Mouse (Mus musculus): Measurements from ENCODE around the gene Hba-a1. TPM values are rescaled to one million over a fixed set of nuclear protein-coding genes. Genes with fewer than 3 reads are reported as not detected.

The Hba-a1 gene
- polyA plus RNA-seq, 1 experiment from 2014 or later = 2,164 TPM

- DNase-seq (ENCODE audit: low spot score) = no peak
- WGBS = 76% methylated on average over 5 of the region's 5 CpGs
These were observed 48.5 kb downstream of the Hba-a1 start for GRCm38 (mm10) chr11:32331861-32332260.

GRCm38 (mm10) chr11:32333235-32333634, 49.9 kb downstream of the Hba-a1 start:
- no peak overlapping the region for H3K4me2 ChIP-seq (ENCODE audit: low read depth, severe bottlenecking)
- DNase-seq (ENCODE audit: low spot score) = no peak
- no peaks in the 10 kb centered on the region for H3K4me1 ChIP-seq (ENCODE audit: control insufficient read depth, insufficient read depth, low read length)
- no peak overlapping the region for H3K9ac ChIP-seq (ENCODE audit: low read length)
- H3K36me3 ChIP-seq (ENCODE audit: control insufficient read depth, insufficient read depth, low read length) = no peaks in the 10 kb centered on the region
- H3K9me3 ChIP-seq (ENCODE audit: control insufficient read depth, low read length) = no peaks in the 10 kb centered on the region
- no peaks in the 10 kb centered on the region for H3K27me3 ChIP-seq (ENCODE audit: control insufficient read depth, insufficient read depth, low read length)
- 77% methylated on average over 2 of the region's 2 CpGs for WGBS
- no peak for ATAC-seq (ENCODE audit: insufficient number of reproducible peaks, low FRiP score, low TSS enrichment, low read depth)
- H3K4me3 ChIP-seq (ENCODE audit: low read depth, low read length) = no peak overlapping the region
- H3K27ac ChIP-seq (replicated peaks; ENCODE audit: low read depth, low read length) = no peak overlapping the region

More at GRCm38 (mm10) chr11:32331861-32332260, 48.5 kb downstream of the Hba-a1 start:
- Histone ChIP-seq H3K4me2 (ENCODE audit: low read depth, severe bottlenecking) (no peak overlapping the region), H3K9ac (ENCODE audit: low read length) (no peak overlapping the region), H3K4me3 (ENCODE audit: low read depth, low read length) (no peak overlapping the region), H3K27me3 (ENCODE audit: control insufficient read depth, insufficient read depth, low read length) (no peaks in the 10 kb centered on the region), H3K36me3 (ENCODE audit: control insufficient read depth, insufficient read depth, low read length) (no peaks in the 10 kb centered on the region), H3K4me1 (ENCODE audit: control insufficient read depth, insufficient read depth, low read length) (no peaks in the 10 kb centered on the region), H3K9me3 (ENCODE audit: control insufficient read depth, low read length) (no peaks in the 10 kb centered on the region), H3K27ac (replicated peaks; ENCODE audit: low read depth, low read length) (no peak overlapping the region)
- no peak for ATAC-seq (ENCODE audit: insufficient number of reproducible peaks, low FRiP score, low TSS enrichment, low read depth)

Other genes starting within 250 kb of the Hba-a1 start
- gene Il9r, start 83.2 kb upstream of the Hba-a1 start, polyA plus RNA-seq (2014; fragmentation: Nextera tagmentation; extraction: Ambion mirVana) = not detected in 2 replicates
- 106 and 108 TPM in 2 replicates for gene Snrnp25, start 78.1 kb upstream of the Hba-a1 start, polyA plus RNA-seq (2014; fragmentation: Nextera tagmentation; extraction: Ambion mirVana)
- gene Rhbdf1, start 61.2 kb upstream of the Hba-a1 start, polyA plus RNA-seq (2014; fragmentation: Nextera tagmentation; extraction: Ambion mirVana) = 23.0 and 23.1 TPM in 2 replicates
- gene Mpg, start 57.0 kb upstream of the Hba-a1 start, polyA plus RNA-seq (2014; fragmentation: Nextera tagmentation; extraction: Ambion mirVana) = 37.8 and 39.9 TPM in 2 replicates
- gene Nprl3, start 15.8 kb upstream of the Hba-a1 start, polyA plus RNA-seq (2014; fragmentation: Nextera tagmentation; extraction: Ambion mirVana) = 30.6 and 42.0 TPM in 2 replicates
- 2,383 and 2,443 TPM in 2 replicates for gene Hba-x, start 7.1 kb upstream of the Hba-a1 start, polyA plus RNA-seq (2014; fragmentation: Nextera tagmentation; extraction: Ambion mirVana)
- 4.0 and 4.9 TPM in 2 replicates for gene Hbq1b, start 3.5 kb downstream of the Hba-a1 start, polyA plus RNA-seq (2014; fragmentation: Nextera tagmentation; extraction: Ambion mirVana)
- gene Hba-a2, start 13.0 kb downstream of the Hba-a1 start, polyA plus RNA-seq (2014; fragmentation: Nextera tagmentation; extraction: Ambion mirVana) = 3,858 and 4,243 TPM in 2 replicates
- not detected in 2 replicates for gene Hbq1a, start 16.6 kb downstream of the Hba-a1 start, polyA plus RNA-seq (2014; fragmentation: Nextera tagmentation; extraction: Ambion mirVana)
- gene Sh3pxd2b, start 64.3 kb downstream of the Hba-a1 start, polyA plus RNA-seq (2014; fragmentation: Nextera tagmentation; extraction: Ambion mirVana) = 25.5 and 27.8 TPM in 2 replicates
- gene Ubtd2, start 171.9 kb downstream of the Hba-a1 start, polyA plus RNA-seq (2014; fragmentation: Nextera tagmentation; extraction: Ambion mirVana) = 91.4 and 94.8 TPM in 2 replicates
- not detected in 2 replicates for gene Efcab9, start 248.6 kb downstream of the Hba-a1 start, polyA plus RNA-seq (2014; fragmentation: Nextera tagmentation; extraction: Ambion mirVana)
- gene Stk10, start 249.8 kb downstream of the Hba-a1 start, polyA plus RNA-seq (2014; fragmentation: Nextera tagmentation; extraction: Ambion mirVana) = 1.8 and 2.0 TPM in 2 replicates

Measured in limb, embryonic 11.5 days (tissue).